Mouse (Mus musculus) ovary, adult 10 weeks (tissue): Measurements from ENCODE around the gene Ppfia4. TPM values are rescaled to one million over a fixed set of nuclear protein-coding genes. Genes with fewer than 3 reads are reported as not detected.

Experiments
- polyA plus RNA-seq: library from polyadenylated mRNA; stranded (reverse); fragments of 350-450 nt; fragmentation: Illumina TruSeq; extraction: RNeasy Lipid Tissue Mini Kit (QIAGEN cat#74804); gene quantifications from one replicate; pipeline ENCODE4 v1.2.3, GENCODE M21; 2014

Ppfia4 gene
- 0.14 TPM for polyA plus RNA-seq

GRCm38 (mm10) chr1:134332770-134333271 lies at the start of gene Ppfia4:
Gene Ppfia4 (minus strand): TSS chr1:134332928.

GRCm38 (mm10) chr1:134361857-134362212 lies 29.1 kb upstream of the Ppfia4 start, which contains the start of gene Tmem183a:
Gene Tmem183a (minus strand): TSS chr1:134361979.

GRCm38 (mm10) chr1:134289598-134290099 lies 43.1 kb downstream of the Ppfia4 start, which contains the start of gene Myog:
Gene Myog (plus strand): TSS chr1:134289989.

Other genes starting within 250 kb of the Ppfia4 start
- gene Chit1, start 221.7 kb downstream of the Ppfia4 start, polyA plus RNA-seq, result not detected
- gene Chil1, start 150.8 kb downstream of the Ppfia4 start, polyA plus RNA-seq, result not detected
- gene Mybph, start 139.5 kb downstream of the Ppfia4 start, polyA plus RNA-seq, result not detected
- 5.0 TPM for gene Adora1, start 97.5 kb downstream of the Ppfia4 start, polyA plus RNA-seq
- not detected for gene Myog, start 42.9 kb downstream of the Ppfia4 start, polyA plus RNA-seq
- gene Tmem183a, start 29.1 kb upstream of the Ppfia4 start, polyA plus RNA-seq, result 46.8 TPM
- not detected for gene 4933406M09Rik, start 53.0 kb upstream of the Ppfia4 start, polyA plus RNA-seq
- 17.8 TPM for gene Cyb5r1, start 72.6 kb upstream of the Ppfia4 start, polyA plus RNA-seq
- 50.0 TPM for gene Adipor1, start 82.5 kb upstream of the Ppfia4 start, polyA plus RNA-seq
- gene Klhl12, start 122.6 kb upstream of the Ppfia4 start, polyA plus RNA-seq, result 34.8 TPM
- gene Rabif, start 161.7 kb upstream of the Ppfia4 start, polyA plus RNA-seq, result 49.5 TPM
- gene Mgat4e, start 216.8 kb upstream of the Ppfia4 start, polyA plus RNA-seq, result not detected
- gene Kdm5b, start 227.2 kb upstream of the Ppfia4 start, polyA plus RNA-seq, result 41.7 TPM